Mouse (Mus musculus): ENCODE data around the gene Prkcb. TPM values are rescaled to one million over a fixed set of nuclear protein-coding genes. Genes with fewer than 3 reads are reported as not detected.
A peak's percentile ranks its signal among the peaks of the same experiment; 100 is the strongest.

Prkcb gene
- polyA plus RNA-seq, 1 experiment: 6.1 TPM

GRCm38 (mm10) chr7:122395976-122396315, 107.4 kb downstream of the Prkcb start:
- no peak for DNase-seq
- Histone ChIP-seq H3K27me3 (replicated peaks; ENCODE audit: control insufficient read depth, insufficient read depth, low read length) (no peaks in the 10 kb centered on the region), H3K4me1 (ENCODE audit: control insufficient read depth, insufficient read depth, low read length) (no peaks in the 10 kb centered on the region), H3K27ac (ENCODE audit: insufficient read depth, low read depth, low read length) (no peak overlapping the region), H3K4me3 (ENCODE audit: insufficient read depth, low read depth, low read length) (no peak overlapping the region), H3K36me3 (ENCODE audit: control insufficient read depth, insufficient read depth, low read length) (no peaks in the 10 kb centered on the region)
- TF ChIP-seq CTCF (conservative IDR thresholded peaks at IDR 0.05; ENCODE audit: insufficient read depth, insufficient read length, low read depth, low read length) (no peak), POLR2A (IDR thresholded peaks at IDR 0.05; ENCODE audit: low read depth, low read length) (no peak)
- WGBS: 85% methylated on average over 5 of the region's 5 CpGs

- Histone ChIP-seq H3K27me3 (replicated peaks; ENCODE audit: control insufficient read depth, insufficient read depth, low read length) (no peaks in the 10 kb centered on the region), H3K27ac (ENCODE audit: insufficient read depth, low read depth, low read length) (no peak overlapping the region), H3K4me1 (ENCODE audit: control insufficient read depth, insufficient read depth, low read length) (no peaks in the 10 kb centered on the region), H3K36me3 (ENCODE audit: control insufficient read depth, insufficient read depth, low read length) (no peaks in the 10 kb centered on the region), H3K4me3 (ENCODE audit: insufficient read depth, low read depth, low read length) (no peak overlapping the region)
- WGBS: 80% methylated on average over 3 of the region's 3 CpGs
- no peak for DNase-seq
- no peak for TF ChIP-seq CTCF (conservative IDR thresholded peaks at IDR 0.05; ENCODE audit: insufficient read depth, insufficient read length, low read depth, low read length)
- no peak for TF ChIP-seq POLR2A (IDR thresholded peaks at IDR 0.05; ENCODE audit: low read depth, low read length)
Measured at GRCm38 (mm10) chr7:122397699-122398098, 109.1 kb downstream of the Prkcb start.

DNA sequence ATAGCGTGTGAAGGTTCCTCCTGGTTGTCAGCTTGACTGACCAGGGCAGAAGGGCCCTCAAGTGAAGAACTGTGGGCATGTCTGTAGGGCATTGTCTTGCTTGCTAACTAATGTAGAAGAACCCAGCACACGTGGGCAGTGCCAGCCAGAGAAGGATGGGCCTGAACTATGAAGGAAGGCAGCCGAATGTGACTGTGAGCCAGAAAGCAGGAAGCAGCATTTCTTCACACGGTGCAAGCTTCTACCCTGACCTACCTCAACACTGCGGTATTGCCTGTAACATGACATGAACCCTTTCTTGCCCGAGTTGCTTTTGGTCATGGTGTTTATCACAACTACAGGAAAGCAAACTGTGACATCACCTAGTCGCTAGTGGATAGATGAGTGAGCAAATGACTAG, 113.5 kb downstream of the Prkcb start:
- no peak for TF ChIP-seq POLR2A (IDR thresholded peaks at IDR 0.05; ENCODE audit: low read depth, low read length)
- TF ChIP-seq CTCF (conservative IDR thresholded peaks at IDR 0.05; ENCODE audit: insufficient read depth, insufficient read length, low read depth, low read length): no peak
- no peaks in the 10 kb centered on the region for H3K27me3 ChIP-seq (replicated peaks; ENCODE audit: control insufficient read depth, insufficient read depth, low read length)
- WGBS: 74% methylated on average over 7 of the region's 7 CpGs
- H3K36me3 ChIP-seq (ENCODE audit: control insufficient read depth, insufficient read depth, low read length): no peaks in the 10 kb centered on the region
- no peak overlapping the region for H3K4me3 ChIP-seq (ENCODE audit: insufficient read depth, low read depth, low read length)
- no peaks in the 10 kb centered on the region for H3K4me1 ChIP-seq (ENCODE audit: control insufficient read depth, insufficient read depth, low read length)
- no peak for DNase-seq
- H3K27ac ChIP-seq (ENCODE audit: insufficient read depth, low read depth, low read length): no peak overlapping the region

GRCm38 (mm10) chr7:122403343-122403742, 114.8 kb downstream of the Prkcb start:
- Histone ChIP-seq H3K27me3 (replicated peaks; ENCODE audit: control insufficient read depth, insufficient read depth, low read length) (no peaks in the 10 kb centered on the region), H3K27ac (ENCODE audit: insufficient read depth, low read depth, low read length) (no peak overlapping the region), H3K36me3 (ENCODE audit: control insufficient read depth, insufficient read depth, low read length) (no peaks in the 10 kb centered on the region), H3K4me1 (ENCODE audit: control insufficient read depth, insufficient read depth, low read length) (no peaks in the 10 kb centered on the region), H3K4me3 (ENCODE audit: insufficient read depth, low read depth, low read length) (no peak overlapping the region)
- no peak for DNase-seq
- 83% methylated on average over 4 of the region's 4 CpGs for WGBS
- TF ChIP-seq CTCF (conservative IDR thresholded peaks at IDR 0.05; ENCODE audit: insufficient read depth, insufficient read length, low read depth, low read length): no peak
- no peak for TF ChIP-seq POLR2A (IDR thresholded peaks at IDR 0.05; ENCODE audit: low read depth, low read length)

GRCm38 (mm10) chr7:122404571-122405393, 116.2 kb downstream of the Prkcb start:
- TF ChIP-seq CTCF (conservative IDR thresholded peaks at IDR 0.05; ENCODE audit: insufficient read depth, insufficient read length, low read depth, low read length) (no peak), POLR2A (IDR thresholded peaks at IDR 0.05; ENCODE audit: low read depth, low read length) (no peak)
- H3K4me1 ChIP-seq (ENCODE audit: control insufficient read depth, insufficient read depth, low read length): no peaks in the 10 kb centered on the region
- H3K27me3 ChIP-seq (replicated peaks; ENCODE audit: control insufficient read depth, insufficient read depth, low read length): no peaks in the 10 kb centered on the region
- H3K36me3 ChIP-seq (ENCODE audit: control insufficient read depth, insufficient read depth, low read length): no peaks in the 10 kb centered on the region
- peak; percentile 7 for DNase-seq
- no peak overlapping the region for H3K4me3 ChIP-seq (ENCODE audit: insufficient read depth, low read depth, low read length)
- WGBS: 4% methylated on average over 21 of the region's 21 CpGs
- no peak overlapping the region for H3K27ac ChIP-seq (ENCODE audit: insufficient read depth, low read depth, low read length)

GRCm38 (mm10) chr7:122406625-122407024, 118.1 kb downstream of the Prkcb start:
- WGBS: 78% methylated on average over 13 of the region's 13 CpGs
- Histone ChIP-seq H3K36me3 (ENCODE audit: control insufficient read depth, insufficient read depth, low read length) (no peaks in the 10 kb centered on the region), H3K4me1 (ENCODE audit: control insufficient read depth, insufficient read depth, low read length) (no peaks in the 10 kb centered on the region)

GRCm38 (mm10) chr7:122409945-122410344, 121.4 kb downstream of the Prkcb start:
- WGBS: 59% methylated on average over 6 of the region's 6 CpGs
- no peaks in the 10 kb centered on the region for H3K36me3 ChIP-seq (ENCODE audit: control insufficient read depth, insufficient read depth, low read length)
- H3K27ac ChIP-seq (ENCODE audit: insufficient read depth, low read depth, low read length): no peak overlapping the region
- no peaks in the 10 kb centered on the region for H3K27me3 ChIP-seq (replicated peaks; ENCODE audit: control insufficient read depth, insufficient read depth, low read length)
- DNase-seq: no peak
- TF ChIP-seq CTCF (conservative IDR thresholded peaks at IDR 0.05; ENCODE audit: insufficient read depth, insufficient read length, low read depth, low read length): no peak
- TF ChIP-seq POLR2A (IDR thresholded peaks at IDR 0.05; ENCODE audit: low read depth, low read length): no peak
- no peak overlapping the region for H3K4me3 ChIP-seq (ENCODE audit: insufficient read depth, low read depth, low read length)
- no peaks in the 10 kb centered on the region for H3K4me1 ChIP-seq (ENCODE audit: control insufficient read depth, insufficient read depth, low read length)

More at GRCm38 (mm10) chr7:122406625-122407024, 118.1 kb downstream of the Prkcb start:
- no peak for DNase-seq
- Histone ChIP-seq H3K4me3 (ENCODE audit: insufficient read depth, low read depth, low read length) (no peak overlapping the region), H3K27me3 (replicated peaks; ENCODE audit: control insufficient read depth, insufficient read depth, low read length) (no peaks in the 10 kb centered on the region), H3K27ac (ENCODE audit: insufficient read depth, low read depth, low read length) (no peak overlapping the region)
- TF ChIP-seq POLR2A (IDR thresholded peaks at IDR 0.05; ENCODE audit: low read depth, low read length) (no peak), CTCF (conservative IDR thresholded peaks at IDR 0.05; ENCODE audit: insufficient read depth, insufficient read length, low read depth, low read length) (no peak)
